15 mouse cellular contexts compared by ENCODE assay signal in the genomic region with DNA sequence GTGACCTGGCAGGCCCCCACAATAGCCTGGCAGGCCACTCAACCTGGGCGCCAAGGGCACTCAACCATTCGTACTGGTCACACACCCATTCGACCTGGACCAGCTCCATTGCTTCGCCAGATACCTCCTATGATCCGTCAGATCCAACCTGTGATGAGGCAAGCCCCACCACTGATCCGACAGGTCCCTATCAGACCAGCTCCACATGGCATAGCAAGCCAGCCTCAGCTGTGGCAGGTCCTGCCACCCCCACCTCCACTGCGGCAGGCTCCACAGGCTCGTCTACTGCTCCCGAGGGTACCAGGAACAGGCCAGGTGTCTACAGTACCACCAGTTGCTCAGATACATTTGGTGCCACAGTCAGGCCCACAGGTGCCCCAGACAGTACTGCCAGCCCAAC. TPM values are rescaled to one million over a fixed set of nuclear protein-coding genes. Genes with fewer than 3 reads are reported as not detected.
DNase-seq lines count a peak whose midpoint lies in the region; ATAC-seq and TF ChIP-seq lines count a peak whose summit lies in the region.
"Had no signal": no experiment of that assay in that cellular context is flagged by ENCODE, and none has a peak within 500 bp of the region (broad histone marks: within the 10 kb centered on the region; RNA-seq: fewer than 3 reads in every experiment).

No protein-coding gene starts in this region.

- peak overlapping the region; percentile 65 for H3K4me3 ChIP-seq in embryonic facial prominence, embryonic 10.5 days
- no peak overlapping the region for H3K4me3 ChIP-seq in embryonic facial prominence, embryonic 15.5 days (replicated peaks)
- H3K4me3 ChIP-seq in hindbrain, embryonic 11.5 days (ENCODE audit: low read depth, low read length) = no peak overlapping the region
- 0 out of 2 replicates have a peak overlapping the region, but pooled peaks have one; percentile 46 for H3K4me3 ChIP-seq in midbrain, embryonic 11.5 days (ENCODE audit: low read depth, low read length)
- H3K4me3 ChIP-seq in lung, adult 2 months (replicated peaks; ENCODE audit: extremely low read depth, low read depth, low read length) = no peak overlapping the region
- H3K4me3 ChIP-seq: liver, embryonic 13.5 days had no signal

- TF ChIP-seq CTCF in lung, adult 2 months (IDR thresholded peaks at IDR 0.05; ENCODE audit: insufficient read depth, low read length) = no peak

- peaks cover 21% of the 10 kb centered on the region for H3K36me3 ChIP-seq in embryonic facial prominence, embryonic 10.5 days (replicated peaks)
- H3K36me3 ChIP-seq in embryonic facial prominence, embryonic 15.5 days = no peaks in the 10 kb centered on the region
- H3K36me3 ChIP-seq in hindbrain, embryonic 11.5 days (ENCODE audit: control insufficient read depth, insufficient read depth, low read length) = no peaks in the 10 kb centered on the region
- no peaks in the 10 kb centered on the region for H3K36me3 ChIP-seq in midbrain, embryonic 11.5 days (ENCODE audit: control insufficient read depth, insufficient read depth, low read length)
- H3K36me3 ChIP-seq: liver, embryonic 13.5 days; stomach, embryonic 15.5 days had no signal

- no peak overlapping the region for H3K9ac ChIP-seq in embryonic facial prominence, embryonic 15.5 days
- no peak overlapping the region for H3K9ac ChIP-seq in hindbrain, embryonic 11.5 days (ENCODE audit: low read depth, low read length)
- H3K9ac ChIP-seq in midbrain, embryonic 11.5 days (ENCODE audit: low read length) = no peak overlapping the region
- H3K9ac ChIP-seq: liver, embryonic 13.5 days; stomach, embryonic 15.5 days had no signal

- no peak overlapping the region for H3K27ac ChIP-seq in embryonic facial prominence, embryonic 10.5 days (replicated peaks)
- no peak overlapping the region for H3K27ac ChIP-seq in embryonic facial prominence, embryonic 15.5 days (replicated peaks)
- no peak overlapping the region for H3K27ac ChIP-seq in hindbrain, embryonic 11.5 days (ENCODE audit: low read depth, low read length)
- H3K27ac ChIP-seq in midbrain, embryonic 11.5 days (ENCODE audit: low read depth, low read length) = no peak overlapping the region
- H3K27ac ChIP-seq: liver, embryonic 13.5 days; stomach, embryonic 15.5 days had no signal

- H3K9me3 ChIP-seq in embryonic facial prominence, embryonic 10.5 days = peaks cover 36% of the 10 kb centered on the region
- H3K9me3 ChIP-seq in embryonic facial prominence, embryonic 15.5 days (replicated peaks) = peaks cover 4% of the 10 kb centered on the region; the same call in 1 of the 2 replicates
- no peaks in the 10 kb centered on the region for H3K9me3 ChIP-seq in hindbrain, embryonic 11.5 days (ENCODE audit: control insufficient read depth, low read length)
- peaks cover 10% of the 10 kb centered on the region for H3K9me3 ChIP-seq in midbrain, embryonic 11.5 days (ENCODE audit: control insufficient read depth, low read length)
- H3K9me3 ChIP-seq: stomach, embryonic 15.5 days had no signal

- peaks cover 16% of the 10 kb centered on the region for H3K4me1 ChIP-seq in embryonic facial prominence, embryonic 10.5 days
- H3K4me1 ChIP-seq in embryonic facial prominence, embryonic 15.5 days = no peaks in the 10 kb centered on the region
- 0 out of 2 replicates have a peak, but pooled peaks cover 2% of the 10 kb centered on the region for H3K4me1 ChIP-seq in hindbrain, embryonic 11.5 days (replicated peaks; ENCODE audit: control insufficient read depth, insufficient read depth, low read length)
- peaks cover 7% of the 10 kb centered on the region; the same call in 1 of the 2 replicates for H3K4me1 ChIP-seq in midbrain, embryonic 11.5 days (ENCODE audit: control insufficient read depth, insufficient read depth, low read length)
- no peaks in the 10 kb centered on the region for H3K4me1 ChIP-seq in lung, adult 2 months (ENCODE audit: control insufficient read depth, insufficient read depth, low read length)
- H3K4me1 ChIP-seq: liver, embryonic 13.5 days; stomach, embryonic 15.5 days had no signal

- TF ChIP-seq POLR2A in lung, adult 2 months (IDR thresholded peaks at IDR 0.05; ENCODE audit: borderline replicate concordance, extremely low read depth, low read depth, low read length) = no peak

- H3K27me3 ChIP-seq in embryonic facial prominence, embryonic 10.5 days (replicated peaks; ENCODE audit: low read depth, poor library complexity, severe bottlenecking) = no peaks in the 10 kb centered on the region
- H3K27me3 ChIP-seq in embryonic facial prominence, embryonic 15.5 days = no peaks in the 10 kb centered on the region
- no peaks in the 10 kb centered on the region for H3K27me3 ChIP-seq in hindbrain, embryonic 11.5 days (ENCODE audit: control insufficient read depth, insufficient read depth, low read length)
- H3K27me3 ChIP-seq in midbrain, embryonic 11.5 days (ENCODE audit: control insufficient read depth, insufficient read depth, low read length) = no peaks in the 10 kb centered on the region
- H3K27me3 ChIP-seq: stomach, embryonic 15.5 days had no signal

- ATAC-seq in embryonic facial prominence, embryonic 15.5 days (ENCODE audit: insufficient number of reproducible peaks, low FRiP score, low TSS enrichment, low read depth) = 0 out of 2 replicates have a peak, but pooled peaks have one; percentile 29
- ATAC-seq in hindbrain, embryonic 11.5 days (ENCODE audit: low FRiP score) = no peak
- ATAC-seq in midbrain, embryonic 11.5 days (ENCODE audit: low FRiP score) = no peak

- 89% methylated on average over 9 of the region's 9 CpGs for WGBS in embryonic facial prominence, embryonic 10.5 days
- WGBS in embryonic facial prominence, embryonic 15.5 days = 89% methylated on average over 9 of the region's 9 CpGs
- 85% methylated on average over 9 of the region's 9 CpGs for WGBS in hindbrain, embryonic 11.5 days
- 89% methylated on average over 9 of the region's 9 CpGs for WGBS in midbrain, embryonic 11.5 days
- 90% methylated on average over 9 of the region's 9 CpGs for WGBS in lung, adult 2 months

- DNase-seq in embryonic facial prominence, embryonic 10.5 days (ENCODE audit: low spot score) = no peak
- DNase-seq in hindbrain, embryonic 11.5 days (ENCODE audit: low spot score) = no peak
- DNase-seq in midbrain, embryonic 11.5 days (ENCODE audit: low spot score, missing footprints) = no peak
- DNase-seq in lung, postnatal 25 days (ENCODE audit: low spot score) = no peak
- no peak for DNase-seq in MN1 (ENCODE audit: low spot score)
- no peak for DNase-seq in lung, adult 2 months
- DNase-seq in spleen, postnatal 4 days (ENCODE audit: low spot score in 2 of 2) = no peak
- DNase-seq: adrenal gland, postnatal 25 days; cerebellum, postnatal 36 days; kidney, adult 11 months; liver, embryonic 13.5 days; lung, postnatal 36 days had no signal

- H3K4me2 ChIP-seq in embryonic facial prominence, embryonic 15.5 days (replicated peaks) = peak overlapping the region; percentile 54; the same call in 1 of the 2 replicates
- H3K4me2 ChIP-seq in hindbrain, embryonic 11.5 days (replicated peaks; ENCODE audit: low read depth, low read length) = peak overlapping the region; percentile 64; the same call in 1 of the 2 replicates
- peak overlapping the region; percentile 61 for H3K4me2 ChIP-seq in midbrain, embryonic 11.5 days
- H3K4me2 ChIP-seq: liver, embryonic 13.5 days had no signal

RNA-seq across cellular contexts. Expression of gene Magel2, which starts 1.7 kb away (rescaled TPM):
- polyA plus RNA-seq in embryonic facial prominence, embryonic 10.5 days (2016; fragmentation: Nextera tagmentation; extraction: Ambion mirVana) = 18.7 and 21.0 TPM in 2 replicates
- 6.9 and 7.0 TPM in 2 replicates for polyA plus RNA-seq in embryonic facial prominence, embryonic 15.5 days (2015; fragmentation: Nextera tagmentation; extraction: Ambion mirVana)
- 9.5 and 11.3 TPM in 2 replicates for polyA plus RNA-seq in hindbrain, embryonic 11.5 days (2014; fragmentation: Nextera tagmentation; extraction: Ambion mirVana)
- 8.6 and 9.6 TPM in 2 replicates for polyA plus RNA-seq in midbrain, embryonic 11.5 days (2014; fragmentation: Nextera tagmentation; extraction: Ambion mirVana)
- polyA plus RNA-seq in lung, adult 2 months (2012; rRNA removed) = not detected in 2 replicates
- polyA plus RNA-seq: large intestine, adult 2 months had no signal

RNA-seq across cellular contexts. Expression of gene Ndn, which starts 32.2 kb away (rescaled TPM):
- 128 and 134 TPM in 2 replicates for polyA plus RNA-seq in embryonic facial prominence, embryonic 10.5 days (2016; fragmentation: Nextera tagmentation; extraction: Ambion mirVana)
- polyA plus RNA-seq in embryonic facial prominence, embryonic 15.5 days (2015; fragmentation: Nextera tagmentation; extraction: Ambion mirVana) = 134 and 156 TPM in 2 replicates
- polyA plus RNA-seq in hindbrain, embryonic 11.5 days (2014; fragmentation: Nextera tagmentation; extraction: Ambion mirVana) = 214 and 229 TPM in 2 replicates
- 181 and 185 TPM in 2 replicates for polyA plus RNA-seq in midbrain, embryonic 11.5 days (2014; fragmentation: Nextera tagmentation; extraction: Ambion mirVana)
- 8.9 and 10.1 TPM in 2 replicates for polyA plus RNA-seq in lung, adult 2 months (2012; rRNA removed)

RNA-seq across cellular contexts. Expression of gene Mkrn3, which starts 41.4 kb away (rescaled TPM):
- 9.3 and 9.6 TPM in 2 replicates for polyA plus RNA-seq in embryonic facial prominence, embryonic 10.5 days (2016; fragmentation: Nextera tagmentation; extraction: Ambion mirVana)
- 6.7 and 7.0 TPM in 2 replicates for polyA plus RNA-seq in embryonic facial prominence, embryonic 15.5 days (2015; fragmentation: Nextera tagmentation; extraction: Ambion mirVana)
- polyA plus RNA-seq in hindbrain, embryonic 11.5 days (2014; fragmentation: Nextera tagmentation; extraction: Ambion mirVana) = 16.6 and 17.5 TPM in 2 replicates
- 21.9 and 22.4 TPM in 2 replicates for polyA plus RNA-seq in midbrain, embryonic 11.5 days (2014; fragmentation: Nextera tagmentation; extraction: Ambion mirVana)
- polyA plus RNA-seq in lung, adult 2 months (2012; rRNA removed) = 0.92 and 1.6 TPM in 2 replicates

Comparison
In these comparisons a context has a peak if more than half of its experiments do, and no peak if none do; other contexts are left out.
1. H3K4me3 ChIP-seq: peak in embryonic facial prominence, embryonic 10.5 days (single experiment) and midbrain, embryonic 11.5 days (single experiment); none in embryonic facial prominence, embryonic 15.5 days (single experiment), hindbrain, embryonic 11.5 days (single experiment) and lung, adult 2 months (single experiment).
2. RNA of gene Ndn, which starts 32.2 kb away (polyA plus RNA-seq): 214 to 229 TPM in hindbrain, embryonic 11.5 days, 181 to 185 TPM in midbrain, embryonic 11.5 days, 134 to 156 TPM in embryonic facial prominence, embryonic 15.5 days and 128 to 134 TPM in embryonic facial prominence, embryonic 10.5 days; 8.9 to 10.1 TPM in lung, adult 2 months; every median in the first group is over 10 times any median in the second.
3. Peak in every context shown above with its lines, with median percentiles within 50 percentile points of each other: H3K4me2 ChIP-seq.